Mouse (Mus musculus): ENCODE results near the gene Plin5. TPM values are rescaled to one million over a fixed set of nuclear protein-coding genes. Genes with fewer than 3 reads are reported as not detected.

Gene Plin5
- total RNA-seq, 4 experiments from 2014 or later: 16.5 to 31.3 (median 22.8) TPM

- peak; percentile 59 to 63 for DNase-seq (ENCODE audit: low spot score in 2 of 2)
These were observed 16.3 kb upstream of the Plin5 start for GRCm38 (mm10) chr17:56133457-56134363.

- peak; percentile 59 to 68 for DNase-seq (ENCODE audit: low spot score in 2 of 2)
These were observed 15.3 kb upstream of the Plin5 start for GRCm38 (mm10) chr17:56132661-56133060.

- DNase-seq (ENCODE audit: low spot score in 2 of 2): no peak
These were observed 14.4 kb upstream of the Plin5 start for GRCm38 (mm10) chr17:56131814-56132213.

GRCm38 (mm10) chr17:56131136-56131535 lies 13.7 kb upstream of the Plin5 start:
- DNase-seq (ENCODE audit: low spot score in 2 of 2): no peak

GRCm38 (mm10) chr17:56128246-56128645 lies 10.8 kb upstream of the Plin5 start:
- no peak for DNase-seq (ENCODE audit: low spot score in 2 of 2)

- DNase-seq (ENCODE audit: low spot score in 2 of 2): no peak
These were observed 8.8 kb upstream of the Plin5 start for GRCm38 (mm10) chr17:56126175-56126574.

- no peak for DNase-seq (ENCODE audit: low spot score in 2 of 2)
These were observed 7.9 kb upstream of the Plin5 start for GRCm38 (mm10) chr17:56125276-56125630.

GRCm38 (mm10) chr17:56124377-56125275 lies 7.2 kb upstream of the Plin5 start:
- DNase-seq (ENCODE audit: low spot score in 2 of 2): no peak

- DNase-seq (ENCODE audit: low spot score in 2 of 2): no peak
These were observed 6.4 kb upstream of the Plin5 start for GRCm38 (mm10) chr17:56123681-56124340.

- DNase-seq (ENCODE audit: low spot score in 2 of 2): no peak
These were observed 5.8 kb upstream of the Plin5 start for GRCm38 (mm10) chr17:56123161-56123560.

DNA sequence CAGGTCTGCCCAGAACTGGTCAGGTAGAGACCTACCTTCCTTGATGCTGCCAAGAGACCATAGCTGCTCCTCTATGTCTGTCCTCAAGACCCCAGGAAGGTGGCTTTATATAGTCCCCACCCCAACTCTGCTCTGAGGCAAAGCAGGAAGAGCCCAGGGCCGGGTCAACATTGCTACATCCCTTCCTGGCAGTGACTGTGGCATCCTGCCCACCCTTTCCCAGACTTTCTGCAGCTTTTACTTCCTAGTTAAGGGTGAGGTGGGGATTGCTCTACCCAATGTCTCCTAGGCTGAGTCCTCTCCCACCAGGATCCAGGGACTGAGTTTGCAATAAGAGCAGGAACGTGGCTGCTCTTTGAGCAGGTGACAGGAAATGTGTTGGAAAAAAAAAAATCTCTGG lies 4.4 kb upstream of the Plin5 start, which contains the start of gene Lrg1:
TSS of gene Lrg1 (minus strand) at position 176 of the 400 bp plus-strand sequence.
- DNase-seq (ENCODE audit: low spot score in 2 of 2): no peak

GRCm38 (mm10) chr17:56119981-56120880 lies 2.8 kb upstream of the Plin5 start:
- DNase-seq (ENCODE audit: low spot score in 2 of 2): peak; percentile 75 to 77

DNA sequence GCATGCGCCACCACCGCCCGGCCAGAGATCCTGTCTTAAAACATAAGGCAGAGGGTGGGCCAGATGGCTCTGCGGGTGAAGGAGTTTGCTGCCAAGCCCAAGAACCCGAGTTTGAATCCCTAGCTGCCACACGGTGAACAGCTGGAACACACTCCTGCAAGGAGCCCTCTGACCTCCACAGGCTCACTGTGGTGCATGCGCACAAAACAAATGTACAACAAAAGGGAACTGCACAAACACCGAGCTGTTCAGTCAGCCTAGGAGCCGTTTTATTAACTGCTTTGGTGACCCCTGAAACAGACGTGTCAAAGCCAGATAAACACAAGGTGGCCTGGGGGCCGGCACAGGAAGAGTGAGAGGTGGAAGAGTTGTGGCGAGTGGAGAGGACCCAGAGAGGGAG lies 2.0 kb upstream of the Plin5 start:
- DNase-seq (ENCODE audit: low spot score in 2 of 2): no peak

- DNase-seq (ENCODE audit: low spot score in 2 of 2): no peak
These were observed 1.2 kb downstream of the Plin5 start for GRCm38 (mm10) chr17:56116193-56116592.

DNA sequence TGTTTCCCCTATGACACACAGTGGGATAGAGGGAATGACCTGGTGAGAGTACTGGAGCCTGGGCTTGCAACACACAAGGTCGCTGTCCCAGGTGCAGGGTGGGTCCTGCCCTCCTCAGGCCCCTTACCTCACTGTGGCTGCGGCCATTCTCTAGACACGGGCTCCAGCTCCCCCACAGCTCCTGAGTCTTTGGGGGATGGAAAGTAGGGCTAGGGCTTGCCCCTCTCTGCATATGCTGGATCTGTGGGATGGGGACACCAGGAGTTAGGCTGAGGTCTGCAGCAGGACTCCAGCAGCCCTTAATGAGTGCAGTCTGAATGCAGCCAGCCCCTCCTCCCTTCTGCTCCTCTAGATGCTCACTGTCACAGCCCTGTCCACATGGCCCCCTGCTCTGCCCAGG lies 4.7 kb downstream of the Plin5 start:
- no peak for DNase-seq (ENCODE audit: low spot score in 2 of 2)

DNA sequence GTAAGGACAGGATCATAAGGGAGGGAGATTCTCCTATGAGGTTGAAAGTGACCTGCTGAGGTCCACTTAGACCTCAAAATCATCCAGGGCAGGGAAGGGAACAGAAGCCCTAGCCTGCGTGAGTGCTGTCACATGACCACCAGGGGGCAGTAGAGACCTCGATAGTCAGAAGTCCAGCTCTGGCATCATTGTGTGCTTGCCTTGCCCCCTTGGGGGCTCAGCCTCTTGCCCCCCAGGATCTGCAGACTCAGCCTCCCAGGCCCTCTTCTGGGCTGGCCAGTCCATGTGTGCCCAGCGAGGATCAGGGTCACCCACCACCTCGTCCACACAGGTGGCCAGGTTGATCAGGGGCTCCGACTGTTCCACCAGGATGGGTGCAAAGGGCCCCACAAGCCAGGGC lies 5.5 kb downstream of the Plin5 start:
- DNase-seq (ENCODE audit: low spot score in 2 of 2): peak in 1 of 2 experiments; percentile 54

- DNase-seq (ENCODE audit: low spot score in 2 of 2): no peak
These were observed 6.4 kb downstream of the Plin5 start for GRCm38 (mm10) chr17:56111021-56111420.

DNA sequence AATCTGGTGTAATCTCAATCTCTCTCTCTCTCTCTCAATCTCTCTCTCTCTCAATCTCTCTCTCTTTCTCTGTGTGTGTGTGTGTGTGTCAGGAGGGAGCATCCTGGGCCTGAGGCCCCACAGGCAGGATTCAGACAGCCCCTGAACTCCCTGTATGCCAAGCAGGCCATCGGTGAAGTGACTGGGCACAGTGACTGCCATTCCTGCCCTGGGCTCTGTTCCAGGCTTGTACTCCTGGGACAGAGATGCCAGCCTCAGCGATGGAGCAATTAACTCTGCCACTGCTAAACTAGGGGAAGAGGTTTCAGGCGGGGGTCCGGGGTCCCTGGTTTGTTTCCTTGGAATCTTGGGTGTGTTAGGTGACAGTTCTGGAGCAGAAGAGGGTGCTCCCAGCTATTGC lies 6.8 kb downstream of the Plin5 start:
- DNase-seq (ENCODE audit: low spot score in 2 of 2): peak in 1 of 2 experiments; percentile 64

GRCm38 (mm10) chr17:56109219-56110051 lies 8.0 kb downstream of the Plin5 start, which contains the start of gene Plin4:
Gene Plin4, minus strand, starts transcription at chr17:56109803.
- peak; percentile 59 to 84 for DNase-seq (ENCODE audit: low spot score in 2 of 2)

Data from gastrocnemius, adult 8-10 months (tissue).